Mouse (Mus musculus): ENCODE results near the gene Hba-x.
"Not testable (repeated sequence)": the region's sequence is repeated elsewhere in the genome, so short reads cannot be mapped to it uniquely, and the experiment has no call there.

The Hba-x gene

DNA sequence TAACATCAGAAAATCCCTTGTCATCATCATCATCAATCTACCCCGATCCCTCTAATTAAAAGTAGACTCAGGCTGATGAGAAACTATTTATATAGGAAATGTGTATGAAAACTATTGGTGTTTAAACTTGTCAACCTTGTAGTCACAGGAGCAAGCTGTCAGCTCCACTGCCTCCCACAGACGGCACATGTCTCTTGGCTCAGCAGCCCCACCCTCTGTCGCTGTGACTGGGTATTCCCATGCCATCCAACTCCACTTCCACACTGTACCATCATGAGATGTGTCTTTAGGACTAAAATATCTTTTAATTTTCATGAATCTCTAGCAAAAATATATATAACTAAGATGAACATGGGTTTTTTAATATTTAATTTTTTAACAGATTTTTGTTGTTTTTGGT lies 27.9 kb upstream of the Hba-x start:
- DNase-seq (ENCODE audit: low read depth, low spot score), result no peak

DNA sequence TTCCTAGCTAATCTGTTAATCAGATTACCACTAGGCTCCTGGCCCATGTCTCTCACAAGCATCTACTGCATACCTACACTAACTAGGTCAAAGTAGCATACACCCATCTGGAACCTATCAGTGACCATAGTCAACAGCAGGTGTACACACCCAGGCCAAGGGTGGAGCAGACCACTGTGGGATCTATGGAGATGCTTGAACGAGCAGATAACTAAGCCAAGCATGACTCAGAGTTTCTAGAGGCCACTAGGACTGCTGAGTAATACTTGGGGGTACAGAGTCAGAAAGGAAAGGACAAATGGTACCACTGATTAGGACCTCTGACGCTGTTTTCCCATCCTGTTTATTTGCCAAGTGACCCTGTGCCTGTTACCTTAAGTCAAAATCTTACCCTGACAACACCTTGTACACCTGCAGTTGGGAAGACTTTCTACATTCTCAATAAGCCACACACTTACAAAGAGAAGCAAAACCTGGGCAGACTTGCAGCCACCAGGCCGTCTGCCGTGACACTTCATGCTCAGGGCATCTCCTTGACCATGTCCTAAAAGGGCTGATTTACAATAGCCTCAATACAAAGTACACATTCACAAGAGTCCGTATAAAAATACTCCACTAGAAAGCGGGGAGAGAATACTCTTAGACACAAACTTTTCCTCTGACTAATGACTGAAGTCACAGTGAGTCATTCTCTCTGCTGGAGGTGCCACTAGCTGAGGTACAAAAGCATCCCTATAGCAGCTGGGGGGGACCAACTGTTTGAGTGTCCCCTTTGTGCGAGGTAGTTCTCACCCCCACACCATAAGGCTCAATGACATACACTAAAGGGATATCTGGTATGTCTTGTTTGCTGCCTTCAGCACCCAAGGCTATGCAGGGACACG lies 25.1 kb upstream of the Hba-x start:
- DNase-seq (ENCODE audit: low read depth, low spot score), result no peak

DNA sequence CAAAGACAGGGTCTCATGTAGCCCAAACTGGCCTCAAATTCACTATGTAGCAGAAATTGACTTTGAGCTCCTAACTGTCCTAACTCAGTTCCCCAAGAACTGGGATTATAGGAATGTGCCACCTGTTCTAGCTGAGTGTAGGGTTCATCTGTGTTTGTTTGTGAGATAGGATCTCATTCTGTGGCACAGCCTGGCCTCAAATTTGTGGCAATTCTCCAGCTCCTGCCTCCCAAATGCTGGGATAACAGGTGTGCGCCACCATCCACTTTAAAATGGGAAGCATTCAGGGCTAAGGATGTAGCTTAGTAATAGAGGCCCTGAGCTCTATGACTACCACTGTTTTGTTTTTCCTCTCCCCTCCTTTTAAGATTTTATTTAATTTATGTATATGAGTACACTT lies 23.1 kb upstream of the Hba-x start:
- DNase-seq (ENCODE audit: low read depth, low spot score), result no peak

DNA sequence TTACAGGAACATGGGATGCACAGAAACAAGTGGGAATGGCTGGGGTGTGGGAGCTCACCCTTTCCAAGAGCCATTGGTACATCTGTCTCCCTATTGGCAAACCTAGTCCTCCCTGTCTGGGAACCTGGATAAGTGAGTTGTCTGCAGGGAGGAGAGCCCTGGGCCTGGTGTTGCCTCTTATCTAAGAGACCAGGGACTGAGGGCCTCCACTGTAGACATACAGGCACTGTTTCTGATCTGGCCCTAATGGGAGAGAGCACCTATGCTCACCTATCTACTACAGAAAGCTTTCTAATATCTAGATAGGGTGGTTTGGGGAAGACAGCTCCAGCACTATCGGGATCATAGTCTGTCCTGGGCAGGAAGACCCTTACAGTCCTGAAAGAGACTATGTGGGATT lies 20.1 kb upstream of the Hba-x start:
- no peak for DNase-seq (ENCODE audit: low read depth, low spot score)

DNA sequence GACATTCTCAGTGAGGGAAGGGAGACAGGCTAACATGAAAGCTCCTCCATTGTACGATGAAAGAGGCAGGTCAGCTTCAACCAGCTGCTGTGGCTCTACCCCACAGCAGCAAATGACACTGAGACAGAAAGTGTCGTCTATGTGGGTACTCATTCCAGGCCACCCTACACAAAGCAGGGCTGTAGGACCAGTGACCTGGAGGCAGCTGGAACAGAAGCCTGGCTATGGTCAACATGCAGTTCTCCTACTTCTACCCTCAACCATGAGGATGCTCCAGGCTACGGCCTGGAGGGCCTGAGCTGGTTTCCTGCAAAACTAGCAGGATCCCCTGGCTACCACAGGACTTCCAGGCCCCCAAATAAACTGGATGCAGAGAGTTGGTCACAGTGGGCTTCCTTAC lies 19.6 kb upstream of the Hba-x start:
- DNase-seq (ENCODE audit: low read depth, low spot score), result no peak

DNA sequence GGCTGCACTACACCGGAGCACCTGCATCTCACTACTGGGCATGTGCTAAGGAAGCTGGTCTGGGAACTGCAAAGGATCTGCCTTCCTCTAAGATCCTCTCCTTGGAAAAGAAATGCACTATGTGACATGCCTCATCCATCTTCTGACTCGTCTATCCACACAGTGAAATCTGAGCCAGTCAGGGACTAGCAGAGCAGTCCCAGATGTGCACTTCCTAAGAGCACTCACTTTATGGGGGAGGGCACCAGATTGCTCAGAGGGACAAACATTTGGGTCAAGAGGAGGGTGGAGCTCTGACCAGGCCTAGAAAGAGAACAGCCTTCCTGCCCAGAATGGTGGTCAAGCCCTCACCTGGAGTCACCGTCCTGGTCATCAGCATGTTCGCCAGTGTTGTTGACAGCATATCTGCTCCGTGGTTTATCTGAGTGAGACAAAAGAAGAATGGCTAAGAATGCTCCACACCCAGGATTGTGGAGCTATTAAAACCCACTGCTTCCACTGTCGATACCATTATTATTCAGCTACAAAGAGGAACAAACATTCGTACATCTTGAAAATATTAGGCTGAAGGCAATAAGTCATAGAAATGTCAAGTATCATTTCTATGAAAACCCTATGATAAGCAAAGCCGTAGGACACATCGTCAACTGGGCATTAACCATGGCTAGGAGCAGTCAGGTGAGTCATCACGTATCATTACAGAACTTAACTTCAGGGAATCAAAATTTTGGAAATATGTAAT lies 13.4 kb upstream of the Hba-x start:
- peak; percentile 73 for DNase-seq (ENCODE audit: low read depth, low spot score)

DNA sequence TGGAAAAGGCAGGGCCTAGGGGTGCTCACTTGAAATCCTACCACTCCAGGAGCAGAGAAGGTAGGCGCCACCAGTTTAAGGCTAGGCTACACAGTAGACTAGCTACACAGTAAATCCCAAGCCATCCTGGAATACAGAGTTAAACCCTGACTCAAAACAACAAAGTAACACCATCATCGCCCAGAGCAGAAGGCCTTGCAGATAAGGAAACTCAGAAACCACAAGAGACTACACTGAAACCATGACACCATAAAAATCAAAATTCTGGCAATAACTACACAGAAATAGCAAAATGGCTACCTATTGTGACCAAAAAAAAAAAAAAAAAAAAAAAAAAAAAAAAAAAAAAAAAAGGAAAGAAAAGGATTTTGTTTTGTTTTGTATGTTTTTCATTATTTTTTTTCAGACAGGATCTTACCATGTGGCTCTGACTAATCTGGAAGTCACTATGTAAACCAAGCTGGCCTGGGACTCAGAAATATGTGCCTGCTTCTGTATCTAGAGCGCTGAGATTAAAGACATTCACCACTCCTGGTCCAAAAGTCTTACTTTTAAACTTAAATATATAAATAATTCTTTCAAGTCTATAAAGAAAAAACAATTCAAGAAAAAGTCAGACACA lies 11.0 kb upstream of the Hba-x start:
- no peak for DNase-seq (ENCODE audit: low read depth, low spot score)

DNA sequence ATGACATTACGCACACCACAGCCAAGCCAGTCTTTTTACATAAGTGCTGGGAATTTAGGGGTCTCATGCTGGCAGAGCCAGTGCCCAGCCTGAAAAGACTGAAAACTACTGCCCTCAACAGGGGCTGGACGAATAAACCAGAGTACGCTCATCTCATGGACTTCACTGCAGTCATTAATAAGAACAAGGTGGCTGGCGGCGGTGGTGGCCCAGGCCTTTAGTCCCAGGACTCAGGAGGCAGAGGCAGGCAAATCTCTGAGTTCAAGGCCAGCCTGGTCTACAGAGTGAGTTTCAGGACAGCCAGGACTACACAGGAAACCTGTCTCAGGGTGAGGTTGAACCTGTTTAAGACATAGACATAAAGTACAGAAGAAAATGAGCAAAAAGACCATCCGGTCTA lies 10.0 kb upstream of the Hba-x start:
- DNase-seq (ENCODE audit: low read depth, low spot score), result no peak

DNA sequence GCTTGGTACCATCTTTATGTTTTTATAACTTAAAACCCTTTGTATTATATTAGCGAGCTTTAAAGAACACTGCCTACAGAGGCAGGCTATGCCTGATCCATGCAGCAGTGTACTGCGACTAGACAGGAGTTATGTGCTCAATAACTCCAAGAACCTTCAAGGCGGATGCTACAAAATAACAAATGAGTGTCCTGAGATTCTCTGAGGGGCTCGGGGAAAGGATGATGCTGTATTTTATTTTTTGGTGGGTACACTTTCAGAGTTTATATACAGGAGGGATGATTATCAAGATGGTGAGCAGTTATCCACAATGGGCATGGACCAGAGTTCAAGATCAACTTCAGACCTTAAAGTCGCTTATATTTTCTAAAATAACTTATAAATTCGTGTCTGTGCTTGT lies 9.4 kb upstream of the Hba-x start:
- no peak for DNase-seq (ENCODE audit: low read depth, low spot score)

DNA sequence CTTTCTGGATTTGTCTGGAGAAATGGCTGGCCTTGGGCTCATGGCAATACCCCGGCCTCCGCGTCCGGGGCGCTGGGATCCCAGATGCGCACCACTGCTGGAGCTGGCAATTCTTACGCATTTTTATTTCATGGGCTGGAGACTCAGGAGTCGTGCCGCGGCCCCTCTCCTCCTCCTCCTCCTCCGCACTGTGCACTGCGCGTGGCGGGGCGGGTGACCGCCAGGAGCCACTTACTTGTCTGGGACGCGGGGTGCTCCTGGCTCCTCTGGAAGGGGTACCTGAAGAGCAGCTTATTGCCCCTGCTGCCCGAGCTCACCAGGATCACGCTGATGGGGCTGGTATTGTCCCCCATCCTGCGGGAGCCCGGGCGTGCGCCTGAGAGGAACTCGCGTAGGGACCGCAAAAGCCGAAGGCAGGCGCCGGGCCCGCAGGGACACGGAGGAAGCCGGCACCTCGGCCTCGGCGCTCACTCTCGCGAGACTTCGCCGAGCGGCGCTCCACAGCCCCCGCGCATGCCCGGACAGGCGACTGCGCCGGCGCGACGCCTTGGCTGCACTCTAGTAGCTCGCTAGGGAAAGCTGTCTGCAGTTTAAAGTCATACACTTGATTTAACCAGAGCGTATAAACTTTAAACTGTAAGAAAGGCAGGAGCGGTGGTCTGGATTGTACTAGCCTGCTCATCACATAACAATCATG lies 8.9 kb upstream of the Hba-x start, which contains the start of gene Nprl3:
Gene Nprl3 (minus strand): TSS at position 520 of the 697 bp plus-strand sequence.
- peak; percentile 96 for DNase-seq (ENCODE audit: low read depth, low spot score)

DNA sequence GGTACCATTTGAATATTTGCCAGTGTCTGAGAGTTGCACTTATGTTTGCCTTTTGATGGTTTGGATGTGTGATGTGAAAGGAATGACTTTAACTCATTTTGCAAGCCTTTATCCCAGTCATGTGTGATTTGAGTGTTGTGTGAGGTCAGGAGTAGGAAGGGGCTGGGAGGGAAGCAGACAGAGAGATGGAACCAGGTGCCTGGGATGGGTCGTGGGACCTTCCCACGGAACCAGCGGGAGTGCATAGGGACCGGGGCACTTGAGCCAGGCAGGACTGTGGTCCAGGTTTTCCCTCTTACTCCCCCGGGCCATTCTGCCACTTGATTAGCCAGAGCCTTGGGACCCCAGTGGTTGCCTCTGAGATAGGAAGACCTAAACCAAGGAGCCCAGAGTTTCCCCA lies 8.2 kb upstream of the Hba-x start:
- no peak for DNase-seq (ENCODE audit: low read depth, low spot score)

DNA sequence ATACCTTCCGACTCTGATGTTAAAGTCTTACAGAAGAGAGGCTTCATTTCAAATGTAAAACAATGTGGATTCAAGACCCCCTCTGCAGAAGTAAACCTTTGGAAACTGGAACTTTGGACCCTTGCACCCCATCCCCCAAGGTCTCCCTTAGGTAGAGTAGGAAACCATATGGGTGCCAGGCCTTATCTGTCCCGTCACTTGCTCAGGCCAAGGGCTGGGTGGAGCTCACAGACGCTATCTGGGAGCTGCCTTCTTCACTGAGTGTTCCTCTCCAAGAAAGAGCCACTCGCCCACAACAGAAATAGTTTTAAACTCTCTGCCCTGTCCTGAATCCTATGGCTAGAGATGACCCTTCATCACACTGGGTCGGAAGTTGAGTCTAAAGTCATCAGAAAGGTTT lies 7.2 kb upstream of the Hba-x start:
- no peak for DNase-seq (ENCODE audit: low read depth, low spot score)

DNA sequence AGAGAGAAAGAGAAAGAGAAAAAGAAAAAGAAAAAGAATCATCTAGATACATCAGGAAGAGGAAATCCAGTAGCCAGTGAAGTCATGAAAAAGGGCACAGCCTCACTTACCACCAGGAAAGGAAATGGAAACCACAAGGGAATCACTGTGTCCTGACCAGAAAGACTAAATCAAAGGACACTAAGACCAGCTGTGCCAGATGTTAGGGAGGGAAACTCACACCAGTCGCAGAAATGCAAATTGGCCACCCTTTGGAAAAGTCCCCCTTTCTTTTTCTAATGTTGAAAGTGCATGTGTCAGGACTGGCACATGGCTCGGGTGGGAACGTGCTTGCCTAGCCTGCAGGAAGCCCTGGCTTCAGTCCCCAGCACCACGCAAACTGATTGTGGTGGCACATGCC lies 5.0 kb upstream of the Hba-x start:
- no peak for DNase-seq (ENCODE audit: low read depth, low spot score)

DNA sequence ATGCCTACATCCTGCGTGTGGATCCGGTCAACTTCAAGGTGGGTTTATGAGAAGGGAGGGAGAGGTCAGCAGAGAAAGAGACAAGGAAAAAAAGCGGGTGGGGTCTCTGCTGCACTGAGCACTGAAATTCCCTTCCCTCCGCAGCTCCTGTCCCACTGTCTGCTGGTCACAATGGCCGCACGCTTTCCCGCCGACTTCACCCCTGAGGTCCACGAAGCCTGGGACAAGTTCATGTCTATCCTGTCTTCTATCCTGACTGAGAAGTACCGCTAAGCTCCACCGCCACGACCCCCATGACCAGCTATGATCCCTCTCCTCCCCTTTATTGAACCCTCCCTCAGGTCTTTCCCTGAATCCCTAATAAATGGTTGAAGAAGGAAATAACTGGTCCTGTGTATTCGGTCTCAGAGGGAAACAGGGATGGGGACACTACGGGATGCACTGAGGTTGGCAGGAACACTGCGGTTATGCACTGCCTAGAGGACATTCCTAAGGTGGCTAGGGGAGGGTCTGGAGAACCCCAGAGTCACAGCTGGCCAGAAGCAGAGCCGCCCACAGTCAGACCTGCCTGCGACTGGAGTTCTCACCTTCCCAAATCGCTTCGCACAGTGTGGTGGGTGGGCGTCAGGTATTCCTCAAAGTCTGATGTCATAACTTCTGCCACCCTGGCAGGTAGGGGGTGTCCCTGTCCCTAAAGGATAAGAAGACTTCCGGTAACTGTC lies 1.7 kb downstream of the Hba-x start:
- DNase-seq (ENCODE audit: low read depth, low spot score), result no peak

DNA sequence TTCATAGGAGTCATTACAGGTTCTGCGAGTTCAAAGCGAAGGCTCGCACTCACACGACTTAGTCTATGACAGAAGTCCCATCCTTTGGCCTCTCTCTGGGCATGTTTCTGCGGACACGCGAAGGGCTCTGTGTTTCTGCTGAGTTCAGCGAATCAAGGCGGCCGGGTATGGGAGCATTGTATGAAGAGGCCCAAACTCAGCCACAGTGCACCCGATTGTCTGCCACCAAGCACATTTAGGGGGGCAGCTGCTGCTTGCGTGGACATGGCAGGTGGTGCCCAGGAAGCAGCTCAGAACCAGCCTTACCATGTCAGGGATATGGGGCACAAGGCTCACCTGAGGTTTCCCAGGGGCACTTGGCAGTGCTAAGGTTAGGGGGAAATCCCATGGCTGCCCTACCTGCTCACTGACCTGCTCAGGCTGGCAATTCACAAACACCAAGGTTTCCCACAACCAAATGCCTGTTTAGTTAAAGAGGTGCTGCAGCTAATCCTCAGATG lies 2.3 kb downstream of the Hba-x start:
- DNase-seq (ENCODE audit: low read depth, low spot score), result no peak

DNA sequence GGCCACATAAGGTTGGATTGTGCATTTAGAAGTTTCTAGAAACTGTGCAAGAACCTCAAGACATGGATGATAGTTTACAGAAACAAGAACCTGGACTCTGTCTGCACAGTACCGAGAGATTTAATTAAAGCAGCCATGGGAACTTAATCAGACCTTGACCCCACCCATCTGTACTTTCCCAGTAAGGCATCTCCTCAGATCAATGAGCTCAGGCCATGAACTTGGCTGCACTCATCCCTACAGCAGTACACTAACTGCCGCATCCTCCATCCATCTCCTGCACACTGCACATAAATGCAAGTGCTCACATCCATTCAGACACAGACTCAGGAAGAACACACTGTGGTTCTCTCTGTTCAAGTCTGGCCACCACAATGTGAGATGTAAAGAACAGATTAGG lies 4.4 kb downstream of the Hba-x start:
- no peak for DNase-seq (ENCODE audit: low read depth, low spot score)

DNA sequence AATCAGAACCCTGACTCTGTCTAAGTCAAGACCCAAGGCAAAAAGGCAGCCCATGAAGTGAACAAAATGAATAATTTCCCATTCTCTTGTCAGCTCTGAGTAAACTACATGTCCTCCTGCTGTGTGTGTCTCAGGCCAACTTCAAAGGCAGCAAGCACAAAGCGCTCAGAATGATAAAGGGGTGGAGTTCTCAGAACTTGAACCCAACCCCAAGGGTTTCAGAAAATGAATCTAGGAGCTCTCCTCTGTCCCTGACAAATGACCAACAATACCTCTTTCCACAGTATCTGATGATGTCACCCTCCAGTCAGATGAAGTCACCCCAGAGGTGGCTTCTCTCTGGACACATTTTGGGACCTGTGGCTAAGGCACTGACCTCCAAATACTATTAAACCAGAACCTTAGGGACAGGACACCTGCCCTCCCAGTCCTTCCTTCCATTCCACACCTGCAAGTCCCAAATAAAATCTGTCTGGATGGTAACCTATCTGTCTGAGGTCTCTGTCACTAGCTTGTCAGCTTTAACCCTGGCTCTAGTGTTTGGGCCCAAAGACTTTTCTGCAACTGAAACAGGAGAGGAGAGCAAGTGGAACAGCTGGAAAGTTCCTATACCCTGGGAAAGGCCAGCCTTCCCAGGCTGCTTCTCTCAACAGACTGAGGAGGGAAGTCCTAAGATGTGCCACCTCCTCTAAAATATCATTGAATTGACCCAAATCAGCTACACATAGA lies 5.4 kb downstream of the Hba-x start:
- no peak for DNase-seq (ENCODE audit: low read depth, low spot score)

DNA sequence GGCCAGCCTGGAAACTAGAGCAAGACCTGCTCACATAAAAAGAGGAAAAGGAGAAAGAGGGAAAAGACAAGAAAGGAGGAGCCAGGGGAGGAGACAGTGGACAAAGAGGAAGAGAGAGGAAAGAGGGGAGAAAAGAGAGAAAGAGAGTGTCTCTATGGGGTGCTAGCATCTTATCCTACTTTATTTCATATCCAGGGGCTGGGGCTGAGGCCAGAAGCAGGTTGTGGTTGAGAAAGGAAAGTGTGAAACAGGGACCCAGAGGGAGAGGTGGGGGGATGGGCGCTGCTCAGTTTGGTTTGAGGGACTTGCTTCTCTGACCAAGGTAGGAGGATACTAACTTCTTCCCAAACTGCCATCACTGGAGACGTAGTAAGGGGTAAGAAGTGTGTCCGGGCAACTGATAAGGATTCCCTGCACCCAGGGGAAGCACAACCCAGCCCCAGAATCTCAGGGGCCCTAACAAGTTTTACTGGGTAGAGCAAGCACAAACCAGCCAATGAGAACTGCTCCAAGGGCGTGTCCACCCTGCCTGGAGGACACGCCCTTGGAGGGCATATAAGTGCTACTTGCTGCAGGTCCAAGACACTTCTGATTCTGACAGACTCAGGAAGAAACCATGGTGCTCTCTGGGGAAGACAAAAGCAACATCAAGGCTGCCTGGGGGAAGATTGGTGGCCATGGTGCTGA lies 7.0 kb downstream of the Hba-x start, which contains the start of gene Hba-a1:
Gene Hba-a1 (plus strand): TSS at position 421 of the 687 bp plus-strand sequence.
- not testable (repeated sequence) for DNase-seq (ENCODE audit: low read depth, low spot score)

DNA sequence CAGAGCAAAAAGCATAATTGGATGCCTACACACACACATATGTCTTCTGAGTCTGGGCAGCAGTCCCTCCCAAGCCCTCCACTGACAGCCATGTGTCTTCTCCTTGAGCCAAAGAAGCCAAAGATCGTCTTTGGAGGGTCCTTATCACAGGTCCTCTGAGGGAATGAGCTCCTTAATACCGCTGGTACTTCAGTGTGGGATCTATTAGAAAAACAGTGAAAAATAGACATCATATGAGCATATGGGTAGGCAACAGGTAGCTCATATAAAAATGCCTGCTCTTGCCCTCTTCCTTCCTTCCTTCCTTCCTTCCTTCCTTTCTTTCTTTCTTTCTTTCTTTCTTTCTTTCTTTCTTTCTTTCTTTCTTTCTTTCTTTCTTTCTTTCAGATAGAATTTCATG lies 8.4 kb downstream of the Hba-x start:
- not testable (repeated sequence) for DNase-seq (ENCODE audit: low read depth, low spot score)

Data from mesoderm, embryonic 11.5 days (tissue).